Mouse (Mus musculus) spleen, adult 10 weeks (tissue): ENCODE data around the gene Tbck. TPM values are rescaled to one million over a fixed set of nuclear protein-coding genes. Genes with fewer than 3 reads are reported as not detected.

Source experiments
- polyA plus RNA-seq: library from polyadenylated mRNA; stranded (reverse); fragments of 350-450 nt; fragmentation: Illumina TruSeq; extraction: RNeasy Lipid Tissue Mini Kit (QIAGEN cat#74804); gene quantifications from one replicate; pipeline ENCODE4 v1.2.3, GENCODE M21; 2015; ENCODE audit warnings: low replicate concordance; ENCODE audit not compliant: insufficient read depth

Gene Tbck
- polyA plus RNA-seq, result 11.7 TPM

DNA sequence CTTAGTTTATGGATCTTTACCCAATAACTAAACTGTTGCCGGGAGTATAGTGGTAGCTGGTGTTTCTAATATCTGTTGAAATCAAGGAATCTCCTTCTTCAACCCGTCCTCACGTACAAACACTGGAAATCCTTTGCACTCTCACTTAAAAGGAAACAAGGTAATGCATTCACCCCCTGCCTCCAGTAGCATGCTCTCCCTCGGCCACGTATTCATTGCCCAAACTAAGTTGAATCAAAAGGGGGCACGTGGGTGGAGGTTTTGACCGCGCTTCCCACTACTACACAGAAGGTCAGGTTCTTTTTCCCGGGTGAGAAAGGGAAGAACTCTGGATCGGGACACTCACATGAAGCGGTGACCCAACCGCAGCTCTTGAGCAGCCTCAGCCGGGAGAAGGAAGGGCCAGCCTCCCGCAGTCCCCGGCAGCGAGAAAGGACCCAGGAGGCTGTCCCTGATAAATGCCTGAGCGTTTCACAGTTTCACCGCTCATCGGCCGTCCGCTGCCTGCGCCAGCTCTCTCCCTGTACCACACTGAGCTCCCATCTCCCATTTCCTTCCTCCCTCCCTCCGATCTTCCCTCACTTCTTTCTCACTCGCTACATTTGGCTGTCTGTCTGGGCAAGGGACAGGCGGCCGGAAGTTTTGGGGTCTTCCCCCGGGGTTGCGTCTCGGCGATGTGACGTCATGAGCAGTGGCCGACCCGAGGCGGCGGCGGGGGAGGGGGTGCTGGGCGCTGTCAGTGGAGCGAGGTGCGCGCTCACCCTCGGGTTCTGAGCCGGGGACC is at the start of gene Tbck:
Tbck (plus strand) TSS at position 698 of the 784 bp plus-strand sequence.

DNA sequence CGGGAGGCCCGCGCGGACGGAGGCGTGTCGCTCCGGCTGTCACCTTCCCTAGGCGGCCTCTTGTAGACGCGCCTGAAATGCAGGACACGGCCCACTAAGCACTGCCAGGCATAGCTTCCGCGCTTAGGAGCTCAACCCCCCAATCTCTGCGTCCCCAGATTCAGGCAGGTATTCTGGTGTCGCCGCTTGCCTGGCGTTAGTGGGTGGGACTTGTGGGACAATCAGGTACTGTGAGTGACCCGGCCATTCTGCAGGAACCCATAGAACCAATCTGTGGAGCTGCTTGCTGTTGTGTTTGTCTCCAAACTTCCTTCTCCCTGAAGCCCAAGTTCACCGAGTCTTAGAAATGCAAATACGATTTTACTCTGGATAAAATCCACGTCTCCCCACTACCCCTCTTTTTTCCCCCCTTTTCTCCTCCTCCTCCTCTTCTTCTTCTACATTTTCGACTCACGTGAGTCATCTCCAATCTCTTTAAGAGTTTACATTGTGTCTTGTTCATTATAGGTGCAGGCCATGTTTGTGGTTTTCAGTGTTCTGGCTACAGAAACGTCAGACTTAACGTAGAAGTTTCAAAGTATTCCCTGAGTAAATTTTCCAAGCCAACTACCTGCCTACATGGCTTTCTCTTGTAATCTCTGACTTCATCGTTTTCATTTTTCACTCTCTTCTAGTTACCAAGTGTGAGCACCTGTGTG is 436 bp downstream of the Tbck start, which contains the start of gene Aimp1:
Aimp1 (minus strand) TSS at position 140 of the 698 bp plus-strand sequence.

Other genes starting within 250 kb of the Tbck start
- not detected for gene Gimd1, start 54.3 kb upstream of the Tbck start, polyA plus RNA-seq
- gene Aimp1, start 226 bp downstream of the Tbck start, polyA plus RNA-seq, result 93.1 TPM